Mouse (Mus musculus) bone marrow, adult 2 months (tissue): ENCODE data around the gene Cdkl1. TPM values are rescaled to one million over a fixed set of nuclear protein-coding genes. Genes with fewer than 3 reads are reported as not detected.

Source experiments
- H3K27ac ChIP-seq: fragments of 200-500 bp; 2 replicates; pipeline ENCODE4 v1.5.1; 2012; ENCODE audit warnings: low read depth, mild to moderate bottlenecking, control low read depth, inconsistent platforms, low read length; ENCODE audit not compliant: control insufficient read depth, poor library complexity, insufficient read depth
- H3K4me1 ChIP-seq: fragments of 200-500 bp; 2 replicates; pipeline ENCODE4 v1.6.1; 2011; ENCODE audit warnings: low read length; ENCODE audit not compliant: control insufficient read depth, insufficient read depth
- H3K4me3 ChIP-seq: fragments of 200-500 bp; replicated peaks from 2 replicates; pipeline ENCODE3; 2011; ENCODE audit warnings: mild to moderate bottlenecking, low read depth, low read length, control low read depth; ENCODE audit not compliant: control insufficient read depth
- CTCF ChIP-seq: fragments of 200-500 bp; IDR thresholded peaks from 2 replicates; pipeline ENCODE4 v1.5.1; 2011; ENCODE audit warnings: low read length, control low read depth; ENCODE audit not compliant: control insufficient read depth, insufficient read depth
- POLR2A ChIP-seq: fragments of 200-500 bp; IDR thresholded peaks from 2 replicates; pipeline ENCODE4 v1.6.1; 2011; ENCODE audit warnings: low read depth, mild to moderate bottlenecking, control low read depth, low read length, borderline replicate concordance; ENCODE audit not compliant: control insufficient read depth
- WGBS: fragments of 180-500 bp; shearing (Covaris S2); methylation state at CpG from one replicate; pipeline ENCODE4 v1.1.7; 2018; 5-methylcytosine and 5-hydroxymethylcytosine counted together
- polyA plus RNA-seq: library from polyadenylated mRNA; stranded (reverse); fragments of >200 nt; gene quantifications from 2 replicates; pipeline ENCODE4 v1.2.4, GENCODE M21; 2011; ENCODE audit warnings: low replicate concordance; ENCODE audit not compliant: missing spikeins, insufficient read depth, insufficient read length

The Cdkl1 gene
- polyA plus RNA-seq, 1 experiment = 3.9 TPM

DNA sequence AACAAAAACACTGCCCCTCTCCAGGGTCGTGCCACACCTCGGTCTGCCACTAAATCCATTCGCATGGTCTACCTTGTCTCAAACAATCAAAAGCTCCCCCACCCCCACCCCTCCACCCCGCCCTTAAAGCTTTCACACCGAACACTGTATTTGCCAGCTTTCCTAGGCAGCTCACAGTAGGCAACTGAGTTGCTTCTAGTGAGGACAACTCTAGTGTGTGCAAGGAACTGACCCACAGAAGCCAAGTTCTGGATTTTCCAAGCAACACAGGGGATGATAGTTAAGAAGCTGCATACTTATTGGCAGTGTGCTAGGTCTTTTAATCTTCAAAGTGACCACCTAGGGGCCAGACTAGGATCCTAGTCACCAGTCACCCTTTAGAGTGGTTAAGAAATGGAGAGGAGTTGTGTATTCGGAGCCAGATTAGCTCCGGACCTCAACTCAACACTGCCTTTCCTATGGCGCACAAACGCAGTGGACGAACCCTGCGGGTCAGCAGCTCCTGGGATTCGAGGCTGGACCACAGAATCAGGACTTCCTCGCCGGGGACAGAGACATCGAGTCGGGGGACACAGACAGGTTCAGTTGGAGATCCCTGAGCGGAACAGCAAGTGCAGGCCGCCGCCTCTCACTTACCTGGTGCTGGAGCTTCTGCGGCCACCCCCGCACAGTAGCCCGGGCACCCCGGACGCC is 66.9 kb downstream of the Cdkl1 start:
- WGBS = 1% methylated on average over 24 of the region's 24 CpGs
- no peak for TF ChIP-seq POLR2A
- no peak for TF ChIP-seq CTCF
- H3K27ac ChIP-seq = peak overlapping the region; percentile 92; the same call in 1 of the 2 replicates

DNA sequence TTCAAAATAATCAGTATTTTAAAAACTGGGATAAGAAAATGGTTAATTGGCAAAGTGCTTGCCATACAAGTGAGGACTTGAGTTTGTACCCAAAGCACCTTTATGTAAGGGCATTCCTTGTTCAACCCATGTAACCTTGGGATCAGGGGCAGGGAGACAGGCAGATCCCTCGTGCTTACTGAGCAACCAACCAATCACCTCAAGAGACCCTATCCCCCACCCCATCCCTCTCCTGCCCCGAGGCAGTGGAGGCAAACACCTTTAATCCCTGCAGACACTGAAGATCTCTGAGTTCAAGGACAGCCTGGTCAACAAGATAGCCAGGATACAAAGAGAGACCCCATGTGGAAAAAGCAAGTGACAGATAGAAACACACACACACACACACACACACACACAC is 67.7 kb downstream of the Cdkl1 start:
- TF ChIP-seq CTCF = no peak
- no peak for TF ChIP-seq POLR2A
- Histone ChIP-seq H3K4me1 (no peaks in the 10 kb centered on the region; the same call in 1 of the 2 replicates), H3K4me3 (no peak overlapping the region), H3K27ac (no peak overlapping the region)
- 59% methylated on average over 2 of the region's 2 CpGs for WGBS

More for the DNA sequence above, 66.9 kb downstream of the Cdkl1 start:
- Histone ChIP-seq H3K4me1 (no peaks in the 10 kb centered on the region; the same call in 1 of the 2 replicates), H3K4me3 (peak overlapping the region; percentile 90)

DNA sequence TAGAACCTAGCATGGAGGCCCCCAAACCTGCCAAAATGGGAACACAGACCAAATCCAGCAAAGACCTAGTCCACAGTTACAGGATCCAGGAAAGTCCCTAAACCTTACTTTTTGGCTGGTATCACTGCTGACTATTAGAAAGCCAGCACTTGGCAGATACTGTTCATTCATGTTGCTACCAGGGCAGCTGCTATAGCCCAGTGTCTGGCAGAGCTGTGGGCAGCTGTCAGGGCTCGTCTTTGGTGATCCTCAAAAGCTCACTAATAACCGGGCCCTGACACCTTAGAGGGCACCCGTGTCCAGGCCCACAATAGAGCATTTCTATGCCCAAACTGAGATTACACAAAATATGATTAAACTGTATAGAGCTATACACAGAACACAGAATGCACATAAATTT is 68.2 kb downstream of the Cdkl1 start:
- Histone ChIP-seq H3K4me1 (no peaks in the 10 kb centered on the region; the same call in 1 of the 2 replicates), H3K4me3 (no peak overlapping the region), H3K27ac (no peak overlapping the region)
- TF ChIP-seq CTCF = no peak
- TF ChIP-seq POLR2A = no peak
- 92% methylated on average over 3 of the region's 3 CpGs for WGBS

DNA sequence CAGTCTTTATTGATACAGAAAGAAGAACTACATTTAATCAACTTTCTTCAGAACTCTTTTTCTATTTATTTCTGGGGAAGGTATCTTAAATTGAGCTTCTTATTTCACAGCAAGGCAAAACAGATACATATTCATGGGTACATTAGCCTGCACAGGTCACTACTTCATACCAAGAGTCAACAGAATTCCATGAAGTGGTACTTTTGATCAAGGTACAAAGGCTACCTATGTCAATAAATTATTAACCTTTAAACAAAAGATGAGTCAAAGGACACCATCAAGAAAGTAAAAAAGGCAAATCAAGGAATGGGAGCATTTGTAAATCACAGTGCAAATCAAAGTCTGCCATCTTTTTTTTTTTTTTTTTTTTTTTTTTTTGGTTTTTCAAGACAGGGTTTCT is 77.4 kb downstream of the Cdkl1 start:
- H3K27ac ChIP-seq = no peak overlapping the region
- no peaks in the 10 kb centered on the region for H3K4me1 ChIP-seq
- H3K4me3 ChIP-seq = no peak overlapping the region
- TF ChIP-seq POLR2A (no peak), CTCF (no peak)

DNA sequence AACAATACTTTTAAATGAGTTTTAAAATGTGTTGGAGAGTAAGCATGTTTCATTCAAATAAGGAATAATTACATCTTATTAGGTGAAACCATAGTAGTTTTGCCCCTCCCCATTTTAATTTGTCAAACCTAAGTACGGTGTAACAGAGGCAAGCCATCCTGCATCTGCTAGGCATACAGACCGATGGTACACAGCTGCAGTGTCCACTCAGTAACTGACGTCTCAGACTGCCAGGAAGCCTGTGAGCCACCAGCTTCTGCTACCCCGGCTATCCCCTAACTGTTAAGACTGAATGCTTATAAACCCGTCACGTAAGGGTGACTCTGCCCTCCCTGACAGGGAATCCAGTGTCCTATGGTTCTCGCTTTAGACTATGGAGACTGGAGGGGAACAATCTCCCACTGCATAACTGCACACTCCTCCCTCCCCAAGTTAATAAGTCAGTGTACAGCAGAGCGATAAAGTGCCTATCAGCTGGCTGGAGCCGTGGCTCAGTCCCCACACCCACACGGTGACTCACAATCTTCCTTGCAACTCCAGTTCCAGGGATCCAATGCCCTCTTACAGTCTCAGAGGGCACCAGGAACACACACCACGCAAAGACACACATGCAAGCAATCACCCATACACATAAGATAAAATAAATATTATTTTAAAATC is 86.1 kb downstream of the Cdkl1 start:
- 84% methylated on average over 11 of the region's 11 CpGs for WGBS
- Histone ChIP-seq H3K27ac (no peak overlapping the region), H3K4me1 (no peaks in the 10 kb centered on the region), H3K4me3 (no peak overlapping the region)
- no peak for TF ChIP-seq POLR2A
- no peak for TF ChIP-seq CTCF

DNA sequence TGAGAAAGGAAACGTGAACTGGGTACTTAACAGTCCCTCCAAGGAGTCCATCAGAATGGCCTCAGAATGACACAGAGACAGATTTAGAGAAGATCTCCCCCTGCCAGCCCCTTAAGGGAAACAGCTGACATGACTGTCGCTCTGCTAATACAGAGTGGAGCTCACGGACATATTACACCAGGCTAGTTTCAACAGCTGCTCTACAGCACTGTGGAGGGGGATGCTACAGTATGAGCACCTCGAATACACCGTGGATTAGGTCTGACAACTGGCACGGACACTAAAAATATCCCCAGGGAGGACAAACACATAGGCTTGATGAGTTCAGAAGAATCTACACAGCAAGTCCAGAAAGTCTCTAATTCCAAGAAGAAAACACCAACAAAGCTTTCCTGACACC is 92.7 kb downstream of the Cdkl1 start:
- WGBS = 84% methylated on average over 6 of the region's 6 CpGs
- H3K27ac ChIP-seq = no peak overlapping the region
- no peaks in the 10 kb centered on the region for H3K4me1 ChIP-seq
- TF ChIP-seq CTCF (no peak), POLR2A (no peak)
- H3K4me3 ChIP-seq = no peak overlapping the region

Other genes with a start within 250 kb of the Cdkl1 start
- 1.6 and 3.0 TPM in 2 replicates for gene Vcpkmt, start 208.2 kb downstream of the Cdkl1 start, polyA plus RNA-seq
- gene Sos2, start 109.4 kb downstream of the Cdkl1 start, polyA plus RNA-seq = 10.9 and 15.5 TPM in 2 replicates
- gene L2hgdh, start 66.4 kb downstream of the Cdkl1 start, polyA plus RNA-seq = 2.2 and 6.8 TPM in 2 replicates
- gene Atp5s, start 66.3 kb downstream of the Cdkl1 start, polyA plus RNA-seq = 8.4 and 11.4 TPM in 2 replicates
- 0.50 and 2.7 TPM in 2 replicates for gene Atl1, start 101.3 kb upstream of the Cdkl1 start, polyA plus RNA-seq
- 21.5 and 25.7 TPM in 2 replicates for gene Map4k5, start 101.9 kb upstream of the Cdkl1 start, polyA plus RNA-seq
- 22.9 and 28.9 TPM in 2 replicates for gene Sav1, start 195.7 kb upstream of the Cdkl1 start, polyA plus RNA-seq